26 mouse cellular contexts compared by ENCODE assay signal in genomic region chr8:84350960-84351359, GRCm38 (mm10). TPM values are rescaled to one million over a fixed set of nuclear protein-coding genes. Genes with fewer than 3 reads are reported as not detected.
DNase-seq lines count a peak whose midpoint lies in the region; ATAC-seq and TF ChIP-seq lines count a peak whose summit lies in the region.
"Had no signal": no experiment of that assay in that cellular context is flagged by ENCODE, and none has a peak within 500 bp of the region (broad histone marks: within the 10 kb centered on the region; RNA-seq: fewer than 3 reads in every experiment).

No protein-coding gene starts in this region.

- H3K27ac ChIP-seq in intestine, embryonic 16.5 days (ENCODE audit: low read length), result no peak overlapping the region
- no peak overlapping the region for H3K27ac ChIP-seq in stomach, postnatal 0 days (replicated peaks)
- H3K27ac ChIP-seq in neural tube, embryonic 15.5 days (replicated peaks), result no peak overlapping the region
- H3K27ac ChIP-seq: embryonic facial prominence, embryonic 13.5 days; embryonic facial prominence, embryonic 15.5 days; forebrain, embryonic 10.5 days; forebrain, embryonic 12.5 days had no signal

- peak; percentile 28 for DNase-seq in ES-CJ7 (ENCODE audit: low read depth, low spot score)
- DNase-seq in stomach, postnatal 0 days (ENCODE audit: low spot score), result peak; percentile 22
- DNase-seq in adipocyte (ENCODE audit: low spot score), result no peak
- DNase-seq in layer of hippocampus, adult 9-10 months (ENCODE audit: low spot score), result no peak
- DNase-seq: adrenal gland, adult 2 months; adrenal gland, postnatal 10 days; adrenal gland, postnatal 25 days; cerebellum, adult 11 months; cerebellum, adult 18-20 months; cerebellum, adult 8-10 months; cerebellum, adult 9-11 months; cerebellum, postnatal 14 days; embryo, embryonic 11 days had no signal

- H3K4me1 ChIP-seq in E14TG2a.4 (replicated peaks; ENCODE audit: low read depth, low read length), result peaks cover 48% of the 10 kb centered on the region
- H3K4me1 ChIP-seq in intestine, embryonic 16.5 days (ENCODE audit: control insufficient read depth, insufficient read depth, low read length), result no peaks in the 10 kb centered on the region; the same call in 1 of the 2 replicates
- H3K4me1 ChIP-seq in stomach, postnatal 0 days (replicated peaks; ENCODE audit: control insufficient read depth, insufficient read depth), result no peaks in the 10 kb centered on the region
- H3K4me1 ChIP-seq in neural tube, embryonic 15.5 days, result no peaks in the 10 kb centered on the region
- H3K4me1 ChIP-seq: embryonic facial prominence, embryonic 13.5 days; embryonic facial prominence, embryonic 15.5 days; forebrain, embryonic 10.5 days; forebrain, embryonic 12.5 days had no signal

- peak overlapping the region; percentile 3; the same call in 1 of the 2 replicates for H3K4me3 ChIP-seq in E14TG2a.4 (replicated peaks; ENCODE audit: low read length)
- no peak overlapping the region for H3K4me3 ChIP-seq in intestine, embryonic 16.5 days (ENCODE audit: low read length)
- no peak overlapping the region for H3K4me3 ChIP-seq in stomach, postnatal 0 days (ENCODE audit: low read depth, low read length)
- H3K4me3 ChIP-seq in neural tube, embryonic 15.5 days (replicated peaks), result no peak overlapping the region
- H3K4me3 ChIP-seq: embryonic facial prominence, embryonic 13.5 days; embryonic facial prominence, embryonic 15.5 days; erythroblast, embryonic 14.5 days; forebrain, embryonic 10.5 days; forebrain, embryonic 12.5 days had no signal

- peak; percentile 56 for ATAC-seq in intestine, embryonic 16.5 days
- 0 out of 2 replicates have a peak, but pooled peaks have one; percentile 16 for ATAC-seq in stomach, postnatal 0 days (ENCODE audit: low FRiP score, low TSS enrichment)
- no peak for ATAC-seq in neural tube, embryonic 15.5 days (ENCODE audit: low FRiP score)
- ATAC-seq: activated CD4-positive, CD25-positive, alpha-beta regulatory T cell, adult 4 months; CD4-positive, CD25-positive, alpha-beta regulatory T cell, adult 4 months; forebrain, embryonic 14.5 days; forebrain, embryonic 16.5 days had no signal

- no peak overlapping the region for H3K4me2 ChIP-seq in intestine, embryonic 16.5 days (ENCODE audit: low read depth, low read length)
- no peak overlapping the region for H3K4me2 ChIP-seq in stomach, postnatal 0 days (replicated peaks; ENCODE audit: low read depth)
- no peak overlapping the region for H3K4me2 ChIP-seq in neural tube, embryonic 15.5 days
- H3K4me2 ChIP-seq: embryonic facial prominence, embryonic 13.5 days; embryonic facial prominence, embryonic 15.5 days; forebrain, embryonic 12.5 days had no signal

- H3K36me3 ChIP-seq in E14TG2a.4 (ENCODE audit: insufficient read depth, low read length), result no peaks in the 10 kb centered on the region
- no peaks in the 10 kb centered on the region for H3K36me3 ChIP-seq in intestine, embryonic 16.5 days (ENCODE audit: control insufficient read depth, insufficient read depth, low read length)
- no peaks in the 10 kb centered on the region for H3K36me3 ChIP-seq in stomach, postnatal 0 days (ENCODE audit: control insufficient read depth, insufficient read depth, low read length)
- H3K36me3 ChIP-seq in neural tube, embryonic 15.5 days, result no peaks in the 10 kb centered on the region
- H3K36me3 ChIP-seq: embryonic facial prominence, embryonic 13.5 days; embryonic facial prominence, embryonic 15.5 days; forebrain, embryonic 10.5 days; forebrain, embryonic 12.5 days; G1E had no signal

- no peak for TF ChIP-seq CTCF in E14TG2a.4 (conservative IDR thresholded peaks at IDR 0.05; ENCODE audit: low read length)
- TF ChIP-seq CTCF in stomach, postnatal 0 days (IDR thresholded peaks at IDR 0.05; ENCODE audit: low read depth), result no peak

- no peak for TF ChIP-seq EP300 in stomach, postnatal 0 days (optimal IDR thresholded peaks at IDR 0.05)

- peaks cover 28% of the 10 kb centered on the region for H3K27me3 ChIP-seq in E14TG2a.4 (ENCODE audit: insufficient read depth, low read length)
- no peaks in the 10 kb centered on the region for H3K27me3 ChIP-seq in intestine, embryonic 16.5 days (replicated peaks; ENCODE audit: control insufficient read depth, insufficient read depth, low read length)
- H3K27me3 ChIP-seq in stomach, postnatal 0 days (ENCODE audit: control insufficient read depth, insufficient read depth, low read length), result no peaks in the 10 kb centered on the region
- H3K27me3 ChIP-seq in neural tube, embryonic 15.5 days (replicated peaks), result no peaks in the 10 kb centered on the region

- 59% methylated on average over 4 of the region's 4 CpGs for WGBS in intestine, embryonic 16.5 days
- 36% methylated on average over 4 of the region's 4 CpGs for WGBS in stomach, postnatal 0 days
- 78% methylated on average over 4 of the region's 4 CpGs for WGBS in neural tube, embryonic 15.5 days

- peaks cover 6% of the 10 kb centered on the region; the same call in 1 of the 2 replicates for H3K9me3 ChIP-seq in E14TG2a.4 (ENCODE audit: low read length)
- no peaks in the 10 kb centered on the region for H3K9me3 ChIP-seq in intestine, embryonic 16.5 days (ENCODE audit: control insufficient read depth, low read length)
- H3K9me3 ChIP-seq in stomach, postnatal 0 days (ENCODE audit: control insufficient read depth, low read length), result no peaks in the 10 kb centered on the region
- no peaks in the 10 kb centered on the region for H3K9me3 ChIP-seq in neural tube, embryonic 15.5 days (replicated peaks)
- H3K9me3 ChIP-seq: embryonic facial prominence, embryonic 13.5 days; embryonic facial prominence, embryonic 15.5 days; forebrain, embryonic 10.5 days; forebrain, embryonic 12.5 days; G1E had no signal

- H3K9ac ChIP-seq in intestine, embryonic 16.5 days (ENCODE audit: low read depth, low read length), result no peak overlapping the region
- no peak overlapping the region for H3K9ac ChIP-seq in stomach, postnatal 0 days (ENCODE audit: low read length)
- no peak overlapping the region for H3K9ac ChIP-seq in neural tube, embryonic 15.5 days (replicated peaks)
- H3K9ac ChIP-seq: embryonic facial prominence, embryonic 13.5 days; embryonic facial prominence, embryonic 15.5 days; forebrain, embryonic 12.5 days had no signal

RNA-seq across cellular contexts. Expression of gene Cacna1a, which starts 37.3 kb away (rescaled TPM):
- 2.0 and 2.5 TPM in 2 replicates for polyA plus RNA-seq in intestine, embryonic 16.5 days (2015; fragmentation: Nextera tagmentation; extraction: Ambion mirVana)
- polyA plus RNA-seq in stomach, postnatal 0 days (2015; fragmentation: Nextera tagmentation; extraction: Ambion mirVana), result 2.6 and 2.9 TPM in 2 replicates
- polyA plus RNA-seq in neural tube, embryonic 15.5 days (2015; fragmentation: Nextera tagmentation; extraction: Ambion mirVana), result 18.3 and 23.6 TPM in 2 replicates

Comparison
In these comparisons a context has a peak if more than half of its experiments do, and no peak if none do; other contexts are left out.
1. DNase-seq: peak in ES-CJ7 (single experiment) and stomach, postnatal 0 days (single experiment); none in adipocyte (single experiment) and layer of hippocampus, adult 9-10 months (single experiment).